Mouse (Mus musculus): Measurements from ENCODE around the gene Stoml3. TPM values are rescaled to one million over a fixed set of nuclear protein-coding genes. Genes with fewer than 3 reads are reported as not detected.

Stoml3 gene
- total RNA-seq, 1 experiment, result not detected

DNA sequence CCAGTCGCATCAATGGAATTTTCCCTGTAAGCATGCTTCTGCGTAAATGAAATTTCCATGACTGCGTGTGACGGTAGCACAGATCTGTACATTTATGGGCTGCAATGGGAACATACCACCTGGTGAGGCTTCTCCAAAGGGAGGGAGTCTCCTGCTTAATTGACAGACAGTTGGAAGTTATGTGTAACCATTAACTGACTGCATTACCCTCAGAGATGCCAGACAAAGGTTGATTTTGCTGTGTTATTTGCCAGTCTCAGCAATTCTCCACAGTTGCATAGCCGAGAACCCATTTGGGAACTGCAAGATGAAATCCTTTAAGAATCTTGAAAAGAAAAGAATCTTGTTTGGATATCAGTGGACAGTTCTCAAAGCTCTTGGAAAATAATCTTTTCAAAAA is 16.4 kb upstream of the Stoml3 start:
- no peaks in the 10 kb centered on the region for H3K9me3 ChIP-seq (ENCODE audit: control insufficient read depth, insufficient read depth, low read depth, low read length)
- H3K4me3 ChIP-seq (ENCODE audit: insufficient read depth in 1 of 2, low read depth in 1 of 2, low read length in 2 of 2, poor library complexity in 1 of 2, severe bottlenecking in 1 of 2), result no peak overlapping the region
- TF ChIP-seq MAFK (IDR thresholded peaks at IDR 0.05; ENCODE audit: insufficient read depth, low read depth, low read length), result no peak
- no peak for TF ChIP-seq CHD2 (IDR thresholded peaks at IDR 0.05; ENCODE audit: low read depth, low read length)
- TF ChIP-seq ZNF384 (IDR thresholded peaks at IDR 0.05; ENCODE audit: low read depth, low read length), result no peak
- TF ChIP-seq HCFC1 (IDR thresholded peaks at IDR 0.05; ENCODE audit: borderline replicate concordance, insufficient read depth, low read length), result no peak
- no peak for TF ChIP-seq ZC3H11A (IDR thresholded peaks at IDR 0.05; ENCODE audit: borderline replicate concordance, low read depth, low read length)
- H3K27ac ChIP-seq (ENCODE audit: insufficient read depth, low read depth, low read length, poor library complexity, severe bottlenecking), result no peak overlapping the region
- in situ Hi-C loops (cut with MboI; ENCODE audit: low sequenced_read_pairs in 2 of 2, unreplicated experiment in 2 of 2), result loop anchor here (25.0 kb wide), 2 partner anchors 435 to 1210 kb away; partner anchors contain the start of genes Foxo1 (in 2 of the 2) and Lhfp (in 1 of the 2)
- no peak for DNase-seq (ENCODE audit: low read depth, low spot score)
- H3K36me3 ChIP-seq (ENCODE audit: control insufficient read depth, insufficient read depth, low read length, poor library complexity, severe bottlenecking), result peaks cover 49% of the 10 kb centered on the region
- H3K4me1 ChIP-seq (ENCODE audit: control insufficient read depth in 2 of 2, insufficient read depth in 2 of 2, low read length in 2 of 2, poor library complexity in 1 of 2), result peaks cover 0 to 10% of the 10 kb centered on the region in 2 experiments; a peak in 1 of 4 replicates
- H3K9ac ChIP-seq (ENCODE audit: insufficient read depth, low read depth, low read length, poor library complexity, severe bottlenecking), result no peak overlapping the region

- Histone ChIP-seq H3K36me3 (ENCODE audit: control insufficient read depth, insufficient read depth, low read length, poor library complexity, severe bottlenecking) (peaks cover 54% of the 10 kb centered on the region), H3K9me3 (ENCODE audit: control insufficient read depth, insufficient read depth, low read depth, low read length) (no peaks in the 10 kb centered on the region), H3K27ac (ENCODE audit: insufficient read depth, low read depth, low read length, poor library complexity, severe bottlenecking) (no peak overlapping the region), H3K4me1 (ENCODE audit: control insufficient read depth in 2 of 2, insufficient read depth in 2 of 2, low read length in 2 of 2, poor library complexity in 1 of 2) (peaks cover 0 to 14% of the 10 kb centered on the region in 2 experiments; a peak in 1 of 4 replicates), H3K4me3 (ENCODE audit: insufficient read depth in 1 of 2, low read depth in 1 of 2, low read length in 2 of 2, poor library complexity in 1 of 2, severe bottlenecking in 1 of 2) (no peak overlapping the region), H3K9ac (ENCODE audit: insufficient read depth, low read depth, low read length, poor library complexity, severe bottlenecking) (no peak overlapping the region)
- in situ Hi-C loops (cut with MboI; ENCODE audit: low sequenced_read_pairs in 2 of 2, unreplicated experiment in 2 of 2), result loop anchor here (25.0 kb wide), 2 partner anchors 437 to 1212 kb away; partner anchors contain the start of genes Foxo1 (in 2 of the 2) and Lhfp (in 1 of the 2)
- DNase-seq (ENCODE audit: low read depth, low spot score), result no peak
- TF ChIP-seq HCFC1 (IDR thresholded peaks at IDR 0.05; ENCODE audit: borderline replicate concordance, insufficient read depth, low read length), result no peak
- no peak for TF ChIP-seq MAFK (IDR thresholded peaks at IDR 0.05; ENCODE audit: insufficient read depth, low read depth, low read length)
- no peak for TF ChIP-seq CHD2 (IDR thresholded peaks at IDR 0.05; ENCODE audit: low read depth, low read length)
- TF ChIP-seq ZC3H11A (IDR thresholded peaks at IDR 0.05; ENCODE audit: borderline replicate concordance, low read depth, low read length), result no peak
- no peak for TF ChIP-seq ZNF384 (IDR thresholded peaks at IDR 0.05; ENCODE audit: low read depth, low read length)
These were observed 14.3 kb upstream of the Stoml3 start for GRCm38 (mm10) chr3:53474179-53474578.

- DNase-seq (ENCODE audit: low read depth, low spot score), result no peak
- H3K4me1 ChIP-seq (ENCODE audit: control insufficient read depth in 2 of 2, insufficient read depth in 2 of 2, low read length in 2 of 2, poor library complexity in 1 of 2), result peaks cover 0 to 12% of the 10 kb centered on the region in 2 experiments; a peak in 1 of 4 replicates
- in situ Hi-C loops (cut with MboI; ENCODE audit: low sequenced_read_pairs in 2 of 2, unreplicated experiment in 2 of 2), result no loop called here
- H3K27ac ChIP-seq (ENCODE audit: insufficient read depth, low read depth, low read length, poor library complexity, severe bottlenecking), result no peak overlapping the region
- H3K9ac ChIP-seq (ENCODE audit: insufficient read depth, low read depth, low read length, poor library complexity, severe bottlenecking), result no peak overlapping the region
- TF ChIP-seq MAFK (IDR thresholded peaks at IDR 0.05; ENCODE audit: insufficient read depth, low read depth, low read length) (no peak), ZNF384 (IDR thresholded peaks at IDR 0.05; ENCODE audit: low read depth, low read length) (no peak), ZC3H11A (IDR thresholded peaks at IDR 0.05; ENCODE audit: borderline replicate concordance, low read depth, low read length) (no peak), CHD2 (IDR thresholded peaks at IDR 0.05; ENCODE audit: low read depth, low read length) (no peak), HCFC1 (IDR thresholded peaks at IDR 0.05; ENCODE audit: borderline replicate concordance, insufficient read depth, low read length) (no peak)
- H3K4me3 ChIP-seq (ENCODE audit: insufficient read depth in 1 of 2, low read depth in 1 of 2, low read length in 2 of 2, poor library complexity in 1 of 2, severe bottlenecking in 1 of 2), result no peak overlapping the region
- H3K9me3 ChIP-seq (ENCODE audit: control insufficient read depth, insufficient read depth, low read depth, low read length), result no peaks in the 10 kb centered on the region
- peaks cover 49% of the 10 kb centered on the region for H3K36me3 ChIP-seq (ENCODE audit: control insufficient read depth, insufficient read depth, low read length, poor library complexity, severe bottlenecking)
These were observed 12.6 kb upstream of the Stoml3 start for GRCm38 (mm10) chr3:53475889-53476288.

DNA sequence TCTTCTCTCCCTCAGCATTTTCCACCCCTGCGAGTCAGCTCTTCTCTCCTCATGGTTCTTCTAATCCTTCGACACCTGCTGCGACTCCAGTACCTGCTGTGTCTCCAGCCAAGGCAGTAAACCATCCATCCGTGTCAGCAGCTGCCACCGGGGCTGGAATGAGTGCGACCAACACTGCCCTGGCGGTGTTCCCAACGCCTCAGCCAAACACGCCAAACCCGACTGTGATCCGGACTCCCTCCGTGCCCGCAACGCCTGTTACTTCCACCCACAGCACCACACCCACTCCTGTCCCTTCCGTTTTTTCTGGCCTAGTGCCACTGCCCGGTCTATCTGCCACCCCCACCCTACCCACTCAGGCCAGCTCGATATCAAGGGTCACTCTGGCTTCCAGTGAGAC is 11.0 kb upstream of the Stoml3 start:
- Histone ChIP-seq H3K36me3 (ENCODE audit: control insufficient read depth, insufficient read depth, low read length, poor library complexity, severe bottlenecking) (peaks cover 41% of the 10 kb centered on the region), H3K4me1 (ENCODE audit: control insufficient read depth in 2 of 2, insufficient read depth in 2 of 2, low read length in 2 of 2, poor library complexity in 1 of 2) (peaks cover 0 to 12% of the 10 kb centered on the region in 2 experiments; a peak in 1 of 4 replicates), H3K27ac (ENCODE audit: insufficient read depth, low read depth, low read length, poor library complexity, severe bottlenecking) (no peak overlapping the region), H3K9ac (ENCODE audit: insufficient read depth, low read depth, low read length, poor library complexity, severe bottlenecking) (no peak overlapping the region), H3K9me3 (ENCODE audit: control insufficient read depth, insufficient read depth, low read depth, low read length) (no peaks in the 10 kb centered on the region), H3K4me3 (ENCODE audit: insufficient read depth in 1 of 2, low read depth in 1 of 2, low read length in 2 of 2, poor library complexity in 1 of 2, severe bottlenecking in 1 of 2) (no peak overlapping the region)
- DNase-seq (ENCODE audit: low read depth, low spot score), result no peak
- TF ChIP-seq MAFK (IDR thresholded peaks at IDR 0.05; ENCODE audit: insufficient read depth, low read depth, low read length), result no peak
- in situ Hi-C loops (cut with MboI; ENCODE audit: low sequenced_read_pairs in 2 of 2, unreplicated experiment in 2 of 2), result no loop called here

Data from ES-E14 (cell line).